Mouse (Mus musculus) fibroblast of lung, adult 2 months (primary cell): ENCODE measurements around the gene Il9r.

ENCODE experiments used
- DNase-seq: peaks from one replicate; pipeline ENCODE4 v3.0.0-alpha.2; 2011; ENCODE audit warnings: low read depth

Gene Il9r

DNA sequence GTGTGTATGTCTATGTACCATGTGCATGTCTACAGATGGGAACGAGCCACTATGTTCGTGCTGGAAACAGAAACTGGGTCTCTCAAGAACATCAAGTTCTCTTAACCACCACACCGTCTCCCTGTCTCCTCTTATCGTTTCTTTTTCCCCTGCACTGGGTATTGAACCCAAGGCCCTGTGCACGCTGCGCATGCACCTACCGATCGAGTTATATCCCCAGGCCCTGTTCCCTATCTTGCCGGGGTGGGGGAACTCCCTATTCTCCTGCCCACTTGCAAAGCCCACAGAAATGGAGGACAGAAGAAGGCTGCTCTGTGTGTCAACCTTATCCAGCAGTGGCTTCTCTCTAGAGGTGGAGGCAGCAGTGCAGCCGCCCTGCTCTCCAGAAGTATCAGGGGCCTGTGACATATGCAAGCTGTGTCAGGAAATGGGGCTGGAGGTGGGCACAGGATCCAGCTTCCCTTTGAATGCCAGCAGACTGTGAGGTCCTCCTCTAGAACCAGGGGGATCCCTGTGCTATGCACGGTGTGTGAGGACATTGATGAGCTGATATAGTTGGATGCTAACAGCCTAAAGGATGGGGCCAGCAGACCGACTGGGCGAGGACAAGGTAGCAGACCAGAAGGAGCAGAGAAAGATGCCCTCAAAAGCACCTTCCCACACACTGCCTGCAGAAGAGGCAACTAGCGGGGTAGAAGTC is 1.7 kb downstream of the Il9r start:
- DNase-seq: no peak

DNA sequence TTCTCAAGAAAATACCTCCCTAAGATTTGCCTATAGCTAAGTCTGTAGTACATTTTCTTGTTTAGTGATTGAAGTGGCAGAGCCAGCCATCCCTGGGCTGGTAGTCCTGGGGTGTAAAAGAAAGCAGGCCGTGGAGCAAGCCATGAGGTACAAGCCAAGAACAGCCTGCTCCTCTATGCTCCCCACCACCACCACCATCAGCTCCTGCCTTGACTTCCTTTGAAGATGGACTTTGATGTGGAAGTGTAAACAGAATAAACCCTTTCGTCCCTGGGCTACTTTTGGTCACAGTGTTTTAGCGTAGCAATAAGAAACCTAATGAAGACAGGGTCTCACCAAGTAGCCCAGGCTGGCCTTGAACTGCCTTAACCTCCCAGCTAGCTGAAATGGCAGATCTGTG is 2.3 kb downstream of the Il9r start:
- no peak for DNase-seq

DNA sequence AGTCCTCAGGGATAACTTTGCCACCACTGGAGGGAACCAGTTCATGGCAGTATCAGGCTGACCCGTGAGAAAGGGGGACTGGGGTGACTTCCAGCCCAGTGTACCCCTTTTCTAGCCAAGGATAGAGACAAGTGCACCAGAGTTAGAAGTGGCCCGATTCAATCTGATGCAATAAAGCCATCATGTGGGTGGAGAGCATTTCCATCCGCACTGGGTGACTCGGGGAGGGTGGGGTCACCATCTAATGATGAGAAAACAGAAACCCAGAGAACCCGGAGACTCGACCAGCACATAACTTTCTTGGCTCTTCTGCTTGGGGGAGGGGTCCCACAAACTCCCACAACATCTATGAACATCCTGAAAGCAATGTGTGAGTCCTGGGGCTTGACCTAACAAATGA is 3.4 kb downstream of the Il9r start:
- no peak for DNase-seq

GRCm38 (mm10) chr11:32195867-32196540 is 4.1 kb downstream of the Il9r start:
- no peak for DNase-seq

DNA sequence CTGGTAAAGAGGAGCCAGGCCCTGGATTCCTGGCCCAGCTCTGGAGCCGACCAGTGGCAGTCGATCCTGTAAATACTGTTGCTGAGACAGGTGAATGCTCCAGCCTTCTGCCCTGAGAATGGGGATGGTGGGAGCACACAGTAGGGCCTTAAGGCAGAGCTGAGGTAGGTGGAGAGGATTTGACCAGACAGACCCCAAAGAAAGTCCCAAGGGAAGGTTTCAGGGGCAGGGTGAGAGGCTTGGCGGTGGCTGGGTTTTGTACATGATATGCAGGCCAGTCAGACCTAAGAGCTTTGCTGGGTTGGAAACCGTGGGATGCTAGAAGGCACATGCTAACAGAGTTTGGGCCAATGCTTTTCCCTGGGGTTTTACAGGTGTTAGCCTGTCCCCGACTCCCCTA is 5.5 kb downstream of the Il9r start:
- DNase-seq: no peak

DNA sequence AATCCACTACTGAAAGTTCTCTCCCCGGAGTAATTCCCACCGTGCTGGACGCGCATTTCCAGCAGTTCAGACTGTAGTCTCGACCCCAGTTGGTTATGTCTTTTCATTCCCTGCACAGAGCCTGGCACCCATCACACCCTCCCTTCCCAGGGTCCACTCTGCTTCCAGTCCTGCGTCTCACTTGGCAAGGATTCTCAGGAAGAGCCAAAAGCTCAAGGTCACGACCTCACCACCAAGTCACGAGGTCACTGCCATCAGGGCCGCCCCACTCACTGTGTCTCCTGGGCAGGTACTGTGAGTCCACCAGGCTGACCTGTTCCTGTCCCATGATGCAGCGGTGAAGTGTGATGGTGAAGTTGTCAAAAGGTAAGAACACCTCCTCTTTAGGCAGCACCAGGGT is 6.0 kb downstream of the Il9r start:
- DNase-seq: no peak

DNA sequence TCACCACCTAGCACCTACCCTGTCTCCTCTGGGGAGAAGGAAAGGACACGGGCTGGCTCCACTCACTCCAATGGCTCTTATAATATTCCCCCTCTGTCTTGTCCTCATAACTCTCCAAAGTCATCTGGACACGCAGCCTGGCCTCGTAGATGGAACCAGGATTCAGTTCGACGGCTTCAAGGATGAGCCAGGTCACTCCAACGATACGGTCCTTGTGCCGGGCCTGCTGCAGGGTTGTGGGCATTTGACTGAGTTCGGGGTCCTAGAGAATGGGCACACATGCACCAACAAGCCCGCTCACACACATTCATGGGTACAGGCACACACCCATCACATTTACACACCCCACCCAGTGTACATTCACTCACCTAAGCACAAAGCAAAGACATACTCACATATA is 6.9 kb downstream of the Il9r start:
- DNase-seq: no peak

GRCm38 (mm10) chr11:32190603-32191110 is 9.4 kb downstream of the Il9r start:
- no peak for DNase-seq

- DNase-seq: no peak
These were observed 10.0 kb downstream of the Il9r start for GRCm38 (mm10) chr11:32190119-32190518.

DNA sequence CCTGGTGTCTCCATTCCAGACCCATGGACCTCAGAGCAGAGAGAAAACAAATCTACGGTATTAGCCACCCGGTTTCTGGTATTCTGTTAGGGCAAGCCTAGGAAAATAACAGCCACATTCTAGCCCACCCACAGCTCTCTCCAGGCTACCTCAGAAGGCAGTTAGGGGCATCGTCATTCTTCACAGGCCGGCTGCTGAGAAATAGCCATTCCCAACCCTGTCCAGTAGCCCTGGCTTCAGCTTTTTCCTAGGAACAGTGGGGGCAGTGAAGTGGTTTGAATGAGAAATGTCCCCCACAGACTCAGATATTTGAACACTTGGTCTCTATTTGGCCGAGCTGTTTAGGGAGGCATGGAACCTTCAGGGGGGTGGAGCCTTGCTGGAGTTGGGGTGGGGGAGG is 10.6 kb downstream of the Il9r start:
- DNase-seq: no peak

DNA sequence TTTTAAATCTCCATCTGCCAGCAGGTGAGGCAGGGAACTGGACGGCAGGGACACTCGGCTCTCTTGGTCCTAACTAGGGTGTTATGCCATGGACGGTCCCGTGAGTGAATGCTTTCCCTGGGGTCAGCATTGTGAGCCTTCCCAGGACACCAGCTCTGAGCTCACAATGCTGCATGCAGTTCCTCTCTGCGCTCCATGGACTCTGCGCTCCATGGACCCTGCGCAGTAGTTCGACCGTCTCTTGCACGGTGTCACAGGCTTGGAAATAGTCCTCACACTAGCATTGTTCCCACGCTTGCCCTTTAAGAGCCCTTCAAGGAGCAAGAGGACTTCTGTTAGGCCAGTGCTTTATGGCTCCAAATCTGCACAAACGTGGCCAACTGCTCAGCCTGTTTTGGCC is 11.2 kb downstream of the Il9r start:
- DNase-seq: no peak

- DNase-seq: no peak
These were observed 12.8 kb downstream of the Il9r start for GRCm38 (mm10) chr11:32187256-32187655.

DNA sequence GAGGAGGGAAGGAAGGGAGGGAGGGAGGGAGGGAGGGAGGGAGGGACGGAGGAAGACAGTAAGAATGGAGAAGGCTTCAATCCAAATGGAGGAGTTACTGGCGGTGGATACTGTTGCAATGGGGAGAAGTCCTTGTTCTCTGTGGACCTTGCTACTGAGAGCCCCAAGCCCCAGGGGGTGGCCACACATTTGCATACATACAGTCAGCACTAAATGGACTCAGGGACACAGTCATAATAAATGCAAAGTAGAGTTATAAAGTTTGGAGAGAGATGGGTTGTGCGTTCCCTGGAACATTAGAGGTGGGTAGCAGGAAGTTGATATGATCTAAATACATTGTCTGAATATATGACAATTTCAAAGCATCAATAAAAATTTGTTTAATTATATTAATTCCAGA is 14.0 kb downstream of the Il9r start:
- no peak for DNase-seq

- no peak for DNase-seq
These were observed 15.6 kb downstream of the Il9r start for GRCm38 (mm10) chr11:32184469-32184868.

- peak; percentile 38 for DNase-seq
These were observed 17.9 kb downstream of the Il9r start for GRCm38 (mm10) chr11:32181973-32182868.

DNA sequence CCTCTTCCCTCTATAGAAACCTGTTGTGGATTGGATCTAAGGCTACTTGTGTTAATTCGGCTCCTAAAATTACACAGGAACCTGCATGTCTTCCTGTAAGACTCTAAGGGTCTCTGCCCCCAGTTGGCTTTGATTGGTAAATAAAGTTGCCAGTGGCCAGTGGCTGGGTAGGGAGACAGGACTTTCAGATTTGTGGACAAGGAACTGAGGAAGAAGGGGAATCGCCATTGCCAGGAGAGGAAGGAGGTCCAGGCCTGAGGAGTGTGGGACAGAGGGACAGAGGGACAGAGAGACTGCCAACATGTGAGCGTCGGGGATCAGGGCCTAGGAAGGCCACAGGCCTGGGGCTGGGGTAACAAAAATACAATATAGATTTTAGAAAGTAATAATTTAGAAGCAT is 18.8 kb downstream of the Il9r start:
- DNase-seq: no peak

DNA sequence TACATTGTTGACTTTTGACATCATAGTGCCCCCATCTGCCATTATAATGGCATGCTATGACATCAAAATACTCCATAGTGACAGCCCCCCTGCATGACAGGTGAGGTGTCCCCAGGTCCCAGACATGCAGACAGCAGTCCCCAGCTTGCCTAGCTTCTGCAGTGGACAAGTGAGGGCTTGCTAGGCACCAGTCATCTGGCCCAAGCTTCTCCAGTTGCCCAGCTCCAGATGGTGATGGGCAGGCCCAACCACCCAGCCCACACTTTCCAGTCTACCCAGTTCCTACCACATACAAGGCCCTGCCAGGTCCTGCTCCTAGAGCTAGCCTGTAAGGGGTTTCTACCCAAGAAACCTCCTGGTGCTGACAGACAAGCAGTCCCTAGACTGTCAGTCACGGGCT is 21.6 kb downstream of the Il9r start:
- no peak for DNase-seq

DNA sequence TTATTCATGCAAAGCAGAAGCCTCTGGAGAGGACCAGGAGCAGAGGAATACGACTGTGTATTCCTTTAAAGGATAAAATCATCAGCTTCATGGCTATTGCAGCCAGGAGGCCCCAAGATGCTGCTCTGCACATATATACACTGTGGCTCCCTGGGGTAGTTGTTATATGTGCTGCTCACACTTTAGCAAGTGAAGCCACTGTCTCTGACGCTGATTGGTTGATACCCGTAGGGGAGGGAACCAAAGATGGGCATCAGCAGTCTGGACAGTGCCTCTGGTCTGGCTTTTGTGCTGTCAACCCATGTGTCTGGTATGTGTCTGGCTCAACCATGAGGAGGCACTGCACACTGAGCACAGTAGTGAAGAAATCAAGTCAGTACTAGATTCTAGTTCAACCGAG is 33.4 kb downstream of the Il9r start:
- DNase-seq: no peak

DNA sequence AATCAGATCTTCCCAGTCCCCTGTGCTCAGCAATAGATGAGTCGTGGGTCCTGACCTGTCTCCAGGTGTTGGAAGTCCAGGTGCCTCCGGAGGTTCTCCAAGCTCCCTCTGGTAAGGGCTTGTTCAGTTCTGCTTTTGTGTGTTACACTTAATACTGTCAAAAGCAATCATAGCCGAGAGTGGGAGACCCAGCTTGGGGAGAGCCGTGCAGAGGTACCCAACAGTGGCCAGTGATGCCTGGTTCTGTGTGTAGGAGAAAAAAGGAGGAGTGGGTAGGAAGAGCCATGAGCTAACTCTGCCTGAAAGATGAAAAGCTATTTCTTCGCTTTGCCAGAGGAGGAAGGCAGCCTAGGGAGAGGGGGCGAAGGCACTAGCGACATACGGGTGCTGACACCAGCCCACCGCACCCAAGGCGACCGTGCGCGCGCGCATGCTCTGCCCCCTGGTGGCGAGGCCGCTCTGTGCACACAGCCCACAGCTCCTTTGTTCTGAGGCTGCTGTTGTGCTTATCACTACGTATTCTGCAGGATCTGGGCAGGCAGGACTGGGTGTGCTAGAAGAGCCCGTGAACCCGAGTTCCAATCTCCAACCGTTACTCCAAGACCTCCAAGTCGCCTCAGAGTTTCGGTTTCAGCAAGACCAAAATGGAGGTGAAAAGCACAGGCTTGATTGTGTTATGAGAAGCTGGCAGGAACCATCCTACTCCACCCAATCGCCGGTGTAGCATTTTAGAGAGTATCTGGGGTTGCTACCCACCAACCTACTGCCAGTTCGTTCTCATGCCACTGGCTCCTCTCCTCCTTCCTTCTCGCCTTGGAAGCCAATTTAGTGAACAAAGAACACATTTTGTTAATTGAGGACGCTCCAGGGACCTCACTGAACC is 37.9 kb downstream of the Il9r start:
- no peak for DNase-seq

GRCm38 (mm10) chr11:32161500-32161899 is 38.6 kb downstream of the Il9r start:
- no peak for DNase-seq

DNA sequence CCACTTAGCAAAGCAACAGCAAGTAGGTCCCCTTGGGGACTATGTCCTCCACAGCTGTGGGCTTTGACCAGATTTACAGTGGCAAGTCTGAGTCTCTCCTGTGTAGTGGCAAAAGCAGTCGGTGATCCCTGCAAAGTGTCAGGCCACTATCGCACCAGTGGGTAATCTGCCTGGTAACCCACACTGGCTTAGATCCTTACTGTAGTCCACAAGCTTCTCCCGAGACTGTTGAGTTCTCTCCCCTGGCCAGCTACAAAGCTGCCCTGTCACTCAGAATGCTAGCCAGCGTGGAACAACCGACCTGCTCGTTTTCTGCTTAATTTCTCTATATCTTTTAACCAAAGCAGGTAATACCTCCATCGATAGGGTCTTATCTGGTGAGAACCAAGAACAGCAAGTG is 39.7 kb downstream of the Il9r start:
- DNase-seq: no peak

- DNase-seq: no peak
These were observed 40.9 kb downstream of the Il9r start for GRCm38 (mm10) chr11:32159176-32159575.
